Mouse (Mus musculus) layer of hippocampus, adult 9-10 months (tissue): ENCODE measurements at regions not wholly inside any gene's neighbourhood (a gene's known extent, or its start where the extent isn't known, plus 50 kb on each side); places are given as distances from the start of the nearest gene placed in this dataset.

ENCODE experiments used
- DNase-seq: peaks from one replicate; pipeline ENCODE4 v3.0.0; 2022; ENCODE audit warnings: low spot score

GRCm38 (mm10) chr4:75213176-75213476, 65.0 kb downstream of the Dmac1 start:
- no peak for DNase-seq

- DNase-seq = peak; percentile 16
These were observed 65.5 kb downstream of the Dmac1 start for GRCm38 (mm10) chr4:75212396-75213175.
